Mouse (Mus musculus): ENCODE data around the gene Tead1. TPM values are rescaled to one million over a fixed set of nuclear protein-coding genes. Genes with fewer than 3 reads are reported as not detected.

Gene Tead1
- polyA plus RNA-seq, 2 experiments, result 0.75 to 1.1 TPM

- 54% methylated on average over 2 of the region's 2 CpGs for WGBS (ENCODE audit: insufficient replicate concordance)
- Histone ChIP-seq H3K9ac (replicated peaks) (no peak overlapping the region), H3K27ac (no peak overlapping the region), H3K9me3 (ENCODE audit: control insufficient read depth, low read length) (no peaks in the 10 kb centered on the region), H3K36me3 (replicated peaks; ENCODE audit: control insufficient read depth, insufficient read depth, low read depth) (no peaks in the 10 kb centered on the region), H3K4me1 (replicated peaks; ENCODE audit: control insufficient read depth in 2 of 2, insufficient read depth in 2 of 2, low read length in 1 of 2) (no peaks in the 10 kb centered on the region), H3K4me2 (ENCODE audit: low read depth) (no peak overlapping the region), H3K4me3 (ENCODE audit: insufficient read depth in 1 of 2, low read depth in 2 of 2, low read length in 2 of 2) (no peak overlapping the region), H3K27me3 (ENCODE audit: control insufficient read depth, insufficient read depth, low read length) (no peaks in the 10 kb centered on the region)
- DNase-seq (ENCODE audit: low read depth in 3 of 3, low spot score in 3 of 3), result no peak
- TF ChIP-seq CTCF (IDR thresholded peaks at IDR 0.05; ENCODE audit: low read depth) (no peak), EP300 (IDR thresholded peaks at IDR 0.05; ENCODE audit: low read depth) (no peak)
- ATAC-seq (ENCODE audit: insufficient read depth), result no peak
Measured at GRCm38 (mm10) chr7:112907468-112907867, 228.3 kb downstream of the Tead1 start.

GRCm38 (mm10) chr7:112909164-112909563, 230.0 kb downstream of the Tead1 start:
- no peaks in the 10 kb centered on the region for H3K27me3 ChIP-seq (ENCODE audit: control insufficient read depth, insufficient read depth, low read length)
- no peak for DNase-seq (ENCODE audit: low read depth in 3 of 3, low spot score in 3 of 3)
- 66% methylated on average over 10 of the region's 10 CpGs for WGBS (ENCODE audit: insufficient replicate concordance)
- no peaks in the 10 kb centered on the region for H3K9me3 ChIP-seq (ENCODE audit: control insufficient read depth, low read length)
- no peak overlapping the region for H3K27ac ChIP-seq
- H3K4me2 ChIP-seq (ENCODE audit: low read depth), result no peak overlapping the region
- no peak for TF ChIP-seq EP300 (IDR thresholded peaks at IDR 0.05; ENCODE audit: low read depth)
- TF ChIP-seq CTCF (IDR thresholded peaks at IDR 0.05; ENCODE audit: low read depth), result no peak
- H3K36me3 ChIP-seq (replicated peaks; ENCODE audit: control insufficient read depth, insufficient read depth, low read depth), result no peaks in the 10 kb centered on the region
- no peak overlapping the region for H3K4me3 ChIP-seq (ENCODE audit: insufficient read depth in 1 of 2, low read depth in 2 of 2, low read length in 2 of 2)
- no peak for ATAC-seq (ENCODE audit: insufficient read depth)
- no peaks in the 10 kb centered on the region for H3K4me1 ChIP-seq (replicated peaks; ENCODE audit: control insufficient read depth in 2 of 2, insufficient read depth in 2 of 2, low read length in 1 of 2)
- no peak overlapping the region for H3K9ac ChIP-seq (replicated peaks)

GRCm38 (mm10) chr7:112912969-112913368, 233.9 kb downstream of the Tead1 start:
- WGBS (ENCODE audit: insufficient replicate concordance), result 58% methylated on average over 3 of the region's 3 CpGs
- H3K4me2 ChIP-seq (ENCODE audit: low read depth), result no peak overlapping the region
- ATAC-seq (ENCODE audit: insufficient read depth), result no peak

GRCm38 (mm10) chr7:112915571-112915970, 236.5 kb downstream of the Tead1 start:
- Histone ChIP-seq H3K4me3 (ENCODE audit: insufficient read depth in 1 of 2, low read depth in 2 of 2, low read length in 2 of 2) (no peak overlapping the region), H3K27ac (no peak overlapping the region), H3K9me3 (ENCODE audit: control insufficient read depth, low read length) (no peaks in the 10 kb centered on the region), H3K4me2 (ENCODE audit: low read depth) (no peak overlapping the region), H3K27me3 (ENCODE audit: control insufficient read depth, insufficient read depth, low read length) (no peaks in the 10 kb centered on the region), H3K36me3 (replicated peaks; ENCODE audit: control insufficient read depth, insufficient read depth, low read depth) (no peaks in the 10 kb centered on the region), H3K9ac (replicated peaks) (no peak overlapping the region), H3K4me1 (replicated peaks; ENCODE audit: control insufficient read depth in 2 of 2, insufficient read depth in 2 of 2, low read length in 1 of 2) (no peaks in the 10 kb centered on the region)
- 67% methylated on average over 4 of the region's 4 CpGs for WGBS (ENCODE audit: insufficient replicate concordance)
- no peak for DNase-seq (ENCODE audit: low read depth in 3 of 3, low spot score in 3 of 3)
- ATAC-seq (ENCODE audit: insufficient read depth), result no peak
- no peak for TF ChIP-seq EP300 (IDR thresholded peaks at IDR 0.05; ENCODE audit: low read depth)
- TF ChIP-seq CTCF (IDR thresholded peaks at IDR 0.05; ENCODE audit: low read depth), result no peak

More at GRCm38 (mm10) chr7:112912969-112913368, 233.9 kb downstream of the Tead1 start:
- no peak for TF ChIP-seq EP300 (IDR thresholded peaks at IDR 0.05; ENCODE audit: low read depth)
- TF ChIP-seq CTCF (IDR thresholded peaks at IDR 0.05; ENCODE audit: low read depth), result no peak
- H3K36me3 ChIP-seq (replicated peaks; ENCODE audit: control insufficient read depth, insufficient read depth, low read depth), result no peaks in the 10 kb centered on the region
- H3K9ac ChIP-seq (replicated peaks), result no peak overlapping the region
- no peaks in the 10 kb centered on the region for H3K9me3 ChIP-seq (ENCODE audit: control insufficient read depth, low read length)
- H3K4me1 ChIP-seq (replicated peaks; ENCODE audit: control insufficient read depth in 2 of 2, insufficient read depth in 2 of 2, low read length in 1 of 2), result no peaks in the 10 kb centered on the region
- no peak overlapping the region for H3K27ac ChIP-seq
- H3K4me3 ChIP-seq (ENCODE audit: insufficient read depth in 1 of 2, low read depth in 2 of 2, low read length in 2 of 2), result no peak overlapping the region
- H3K27me3 ChIP-seq (ENCODE audit: control insufficient read depth, insufficient read depth, low read length), result no peaks in the 10 kb centered on the region
- no peak for DNase-seq (ENCODE audit: low read depth in 3 of 3, low spot score in 3 of 3)

GRCm38 (mm10) chr7:112917613-112918278, 238.6 kb downstream of the Tead1 start:
- Histone ChIP-seq H3K27ac (no peak overlapping the region), H3K9me3 (ENCODE audit: control insufficient read depth, low read length) (no peaks in the 10 kb centered on the region), H3K4me2 (ENCODE audit: low read depth) (no peak overlapping the region), H3K4me1 (replicated peaks; ENCODE audit: control insufficient read depth in 2 of 2, insufficient read depth in 2 of 2, low read length in 1 of 2) (no peaks in the 10 kb centered on the region), H3K36me3 (replicated peaks; ENCODE audit: control insufficient read depth, insufficient read depth, low read depth) (no peaks in the 10 kb centered on the region), H3K4me3 (ENCODE audit: insufficient read depth in 1 of 2, low read depth in 2 of 2, low read length in 2 of 2) (no peak overlapping the region), H3K9ac (replicated peaks) (no peak overlapping the region), H3K27me3 (ENCODE audit: control insufficient read depth, insufficient read depth, low read length) (no peaks in the 10 kb centered on the region)
- no peak for DNase-seq (ENCODE audit: low read depth in 3 of 3, low spot score in 3 of 3)
- no peak for TF ChIP-seq EP300 (IDR thresholded peaks at IDR 0.05; ENCODE audit: low read depth)
- TF ChIP-seq CTCF (IDR thresholded peaks at IDR 0.05; ENCODE audit: low read depth), result no peak
- ATAC-seq (ENCODE audit: insufficient read depth), result no peak
- WGBS (ENCODE audit: insufficient replicate concordance), result 36% methylated on average over 10 of the region's 10 CpGs
